Mouse (Mus musculus): ENCODE measurements around the gene Zfp445.
A peak's percentile ranks its signal among the peaks of the same experiment; 100 is the strongest.
"Not testable (repeated sequence)": the region's sequence is repeated elsewhere in the genome, so short reads cannot be mapped to it uniquely, and the experiment has no call there.

The Zfp445 gene

DNA sequence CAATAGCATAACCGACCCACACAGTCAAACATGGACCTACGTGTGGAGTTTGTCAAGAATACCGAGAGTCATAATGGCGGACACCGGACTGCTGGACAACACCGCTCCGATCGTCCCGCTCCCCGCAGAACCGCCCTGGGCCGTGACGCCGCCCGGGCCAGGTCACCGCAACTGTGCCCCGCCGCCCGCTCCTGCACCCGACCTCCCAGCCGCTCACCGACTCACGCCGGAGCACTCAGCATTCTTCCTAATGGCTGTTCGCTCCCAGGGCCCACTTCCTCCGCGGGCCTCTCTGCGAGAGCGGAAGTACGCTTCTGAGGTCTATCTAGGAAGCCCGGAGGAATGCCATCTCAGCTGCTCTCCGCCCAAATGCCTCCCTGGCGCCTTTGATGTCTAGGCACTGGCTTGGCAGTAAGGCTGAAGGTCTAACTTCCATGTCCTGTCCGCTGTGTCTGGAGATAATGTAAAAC, at the start of gene Zfp445:
Gene Zfp445, minus strand, starts transcription at position 310 of the 470 bp plus-strand sequence.
- DNase-seq, result peak; percentile 80

DNA sequence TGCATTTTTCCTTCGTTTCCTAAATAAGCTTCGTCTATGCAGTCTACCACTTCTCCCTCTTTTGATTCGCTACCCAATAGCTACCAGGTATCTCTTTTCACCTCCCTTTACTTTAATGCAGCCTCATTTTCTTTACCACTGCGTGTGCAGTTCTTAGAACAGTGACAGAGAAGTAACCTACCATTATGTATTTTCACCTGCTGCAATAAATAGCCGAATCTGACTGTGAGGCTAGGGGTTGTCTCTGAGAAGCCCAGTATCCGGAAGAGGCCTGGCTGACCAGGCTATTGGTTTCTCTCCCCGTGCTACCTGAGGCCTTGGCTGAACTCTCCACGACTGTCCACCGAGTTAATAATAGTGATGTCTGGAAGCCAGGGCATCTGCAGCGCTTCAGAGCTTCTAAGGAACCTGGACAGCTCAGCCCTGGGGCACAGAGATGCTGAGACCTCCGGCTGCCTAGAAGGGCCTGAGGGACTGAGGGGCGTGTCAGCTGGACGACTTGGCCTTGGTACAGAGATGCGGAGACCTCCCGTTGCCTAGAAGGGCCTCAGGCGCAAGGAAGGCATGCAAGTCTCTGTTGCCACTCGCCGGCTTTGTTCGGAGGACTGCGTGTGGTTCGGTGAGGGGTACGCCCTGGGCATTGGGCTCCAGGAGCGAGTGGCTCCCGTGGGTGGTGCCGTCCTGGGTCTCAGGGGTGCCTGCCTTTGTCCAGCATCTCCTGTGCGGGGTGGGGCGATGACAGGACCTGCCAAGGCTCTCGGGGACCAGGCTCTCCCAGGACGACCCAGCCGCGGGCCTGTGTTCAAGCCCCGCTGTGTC, 37.1 kb upstream of the Zfp445 start:
- DNase-seq, result peak; percentile 13

DNA sequence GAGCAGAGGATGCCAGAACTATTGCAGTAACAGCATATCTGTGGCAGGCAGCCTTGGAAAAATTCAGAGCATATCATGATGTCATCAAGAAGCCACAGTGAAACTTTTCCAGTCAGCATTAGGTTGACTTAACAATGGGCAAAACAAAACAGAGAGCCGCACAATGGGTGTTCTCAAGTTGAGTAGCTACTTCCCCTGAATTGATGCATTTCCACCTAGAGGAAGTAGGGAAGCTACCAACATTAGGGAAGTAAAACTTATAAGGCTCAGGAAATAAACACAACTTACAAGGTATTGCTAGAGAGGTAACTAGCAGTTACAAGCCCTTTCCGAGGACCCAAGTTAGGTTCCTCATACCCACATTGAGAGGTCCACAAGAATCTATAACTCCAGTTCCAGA, 35.2 kb upstream of the Zfp445 start:
- no peak for DNase-seq

DNA sequence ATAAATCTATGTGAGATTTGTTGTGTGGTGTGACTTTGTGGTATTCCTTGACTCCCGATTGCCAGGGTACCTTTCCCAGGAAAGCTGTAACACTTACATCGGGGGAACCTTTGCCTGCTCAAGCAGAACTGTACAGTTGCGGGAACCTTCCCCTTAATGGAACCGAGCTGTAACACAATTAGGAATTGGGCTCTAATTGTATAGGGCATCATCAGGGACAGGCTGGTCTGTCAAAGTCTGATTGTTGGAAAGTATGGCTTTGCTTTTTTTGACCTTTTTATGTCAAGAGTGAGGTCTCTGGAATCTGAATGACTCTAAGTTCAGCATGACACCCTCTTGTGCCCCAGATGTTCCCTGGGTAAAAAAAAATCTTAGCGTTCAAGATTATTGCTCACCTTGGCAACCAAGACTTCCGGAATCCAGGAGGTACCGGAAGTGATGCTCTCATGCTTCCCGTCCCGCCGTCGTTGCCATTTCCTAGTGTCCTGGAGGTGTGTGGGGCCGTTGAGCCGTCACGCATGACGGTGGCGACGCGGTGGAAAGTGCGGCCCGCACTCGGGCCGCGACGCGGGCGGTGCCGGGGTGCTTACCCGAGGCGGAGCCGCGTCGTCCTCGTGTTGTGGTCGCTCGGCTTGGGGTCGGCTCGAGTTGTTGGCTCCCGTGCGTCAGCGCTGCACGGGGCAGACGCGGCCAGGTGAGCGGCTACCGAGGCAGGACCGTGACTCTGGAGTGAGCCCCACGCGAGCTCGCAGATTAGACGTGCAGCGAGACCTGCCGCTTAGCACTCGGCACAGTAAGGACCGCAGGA, 20.8 kb upstream of the Zfp445 start:
- peak; percentile 71 for DNase-seq

DNA sequence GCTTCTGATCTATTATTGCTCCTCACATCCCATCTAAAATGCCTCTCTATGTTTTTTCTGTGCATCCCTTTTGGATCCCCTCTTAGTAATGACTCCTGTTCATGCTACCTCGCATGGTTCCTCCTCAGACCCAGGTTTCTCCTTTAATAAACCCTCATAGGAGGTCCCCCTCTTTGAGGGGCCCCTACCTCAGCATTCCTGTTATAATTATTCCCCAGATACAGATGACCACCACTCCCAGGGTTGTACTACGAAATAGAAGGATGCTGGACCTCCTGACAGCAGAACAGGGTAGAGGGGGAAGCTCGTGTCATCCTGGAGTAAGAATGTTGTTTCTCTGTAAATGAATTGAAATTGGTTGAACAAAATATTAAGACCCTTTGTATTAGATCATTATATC, 19.6 kb upstream of the Zfp445 start, which contains the start of gene Zkscan7:
Gene Zkscan7, plus strand, starts transcription at position 301 of the 400 bp plus-strand sequence.
- DNase-seq, result no peak

DNA sequence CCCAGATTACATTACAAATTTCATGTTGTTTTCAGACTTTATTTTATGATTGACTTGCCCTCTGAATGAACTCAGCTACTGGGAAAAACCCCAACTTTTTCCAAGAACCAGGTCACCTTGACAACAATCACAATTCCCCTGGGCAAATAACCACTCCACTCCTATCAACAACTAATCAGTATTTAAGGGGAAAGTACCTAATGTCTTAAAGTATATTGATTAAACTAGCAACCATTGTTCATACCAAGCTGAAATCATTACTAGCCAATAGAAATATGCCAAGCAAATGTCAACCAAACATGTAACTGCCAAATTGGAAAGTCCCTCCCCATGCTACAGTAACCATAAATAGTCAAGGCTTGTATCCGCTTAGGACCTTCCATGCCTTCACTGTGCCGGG, 9.3 kb upstream of the Zfp445 start:
- DNase-seq, result no peak

DNA sequence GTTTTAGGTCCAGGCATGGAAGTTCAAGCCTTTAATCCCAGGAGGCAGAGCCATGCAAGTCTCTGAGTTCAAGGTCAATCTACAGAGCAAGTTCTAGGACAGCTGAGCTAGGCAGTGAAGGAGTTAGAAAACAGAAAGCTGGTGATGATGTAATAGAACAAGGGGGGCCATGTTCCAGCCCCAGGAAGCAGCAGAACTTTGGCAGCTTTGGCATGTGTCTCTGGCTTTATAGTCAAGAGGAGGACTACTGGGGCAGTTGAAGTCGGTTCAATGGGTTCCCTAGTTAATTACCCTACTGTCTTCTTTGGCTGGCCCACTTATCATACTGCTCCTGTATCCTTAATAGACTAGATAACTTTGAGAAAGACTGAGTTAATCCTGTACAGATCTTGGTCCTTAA, 8.8 kb upstream of the Zfp445 start:
- no peak for DNase-seq

DNA sequence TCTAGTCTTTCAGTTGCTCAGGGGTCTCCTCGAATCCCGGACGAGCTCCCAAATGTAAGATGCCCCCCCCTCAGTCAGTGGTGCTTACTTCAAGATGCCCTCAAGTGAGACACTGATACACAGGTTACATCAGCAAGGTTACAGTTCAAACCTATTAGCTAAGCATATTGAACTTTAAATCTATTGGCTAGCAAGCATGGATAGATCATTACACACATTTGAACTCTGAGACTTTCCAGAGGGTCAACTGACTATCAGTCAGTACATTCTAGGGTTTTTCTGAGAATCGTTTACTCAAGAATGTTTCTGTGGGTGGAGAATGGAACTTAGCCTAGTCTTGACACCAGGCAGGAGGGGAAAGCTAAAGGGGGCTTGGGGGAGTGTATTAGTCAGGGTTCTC, 6.8 kb upstream of the Zfp445 start:
- DNase-seq, result no peak

DNA sequence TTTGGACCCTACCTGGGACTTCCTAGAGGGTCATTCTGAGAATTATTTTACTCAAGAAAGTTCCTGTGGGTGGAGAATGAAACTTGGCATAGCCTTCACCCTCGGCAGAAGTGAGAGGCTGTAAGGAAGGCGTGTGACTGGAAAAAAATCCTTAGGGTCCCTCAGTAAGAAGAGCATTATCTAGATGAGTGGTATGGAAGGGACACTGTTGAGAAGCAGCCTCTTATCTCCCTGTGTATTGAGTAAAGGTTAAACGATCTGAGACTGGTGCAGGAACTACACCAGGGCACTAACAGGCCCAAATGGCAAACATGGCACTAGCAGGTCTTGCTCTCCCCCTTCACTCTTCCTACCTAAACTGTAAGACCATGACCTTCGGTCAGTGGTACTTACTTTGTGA, 386 bp upstream of the Zfp445 start:
- no peak for DNase-seq

DNA sequence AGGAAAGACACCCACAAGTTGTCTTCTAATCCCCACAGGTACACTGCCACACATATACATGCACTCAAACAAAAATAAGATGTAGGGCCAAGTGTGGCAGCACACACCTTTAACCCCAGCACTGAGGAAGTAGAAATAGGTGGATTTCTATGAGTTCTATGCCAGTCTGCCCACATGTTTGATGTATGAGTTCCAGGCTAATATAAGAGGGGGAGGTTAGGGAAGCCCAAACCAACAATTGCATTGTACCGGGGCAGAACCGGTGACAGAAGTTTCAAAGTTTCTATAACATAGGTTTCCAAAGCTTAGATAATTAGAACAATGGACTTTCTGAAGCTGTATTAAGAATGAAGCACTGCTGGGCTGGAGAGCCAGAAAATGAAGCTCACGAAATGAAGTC, 958 bp downstream of the Zfp445 start:
- no peak for DNase-seq

DNA sequence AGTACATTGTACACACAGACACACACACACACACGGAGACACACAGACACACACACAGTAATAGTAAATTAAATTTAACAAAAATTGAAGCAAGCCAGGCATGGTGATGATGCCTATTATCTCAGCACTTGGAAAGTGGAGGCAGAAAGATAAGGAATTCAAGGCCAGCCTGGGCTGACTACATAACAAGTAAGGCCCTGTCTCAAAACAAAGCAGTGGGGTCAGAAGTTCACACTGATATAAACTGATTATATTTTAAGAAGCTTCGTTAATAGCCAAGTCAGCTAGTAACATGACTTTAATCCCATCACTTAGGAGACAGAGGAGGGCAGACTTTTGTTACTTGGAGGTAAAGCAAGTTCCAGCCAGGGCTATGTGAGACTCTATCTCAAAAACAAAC, 2.1 kb downstream of the Zfp445 start:
- no peak for DNase-seq

DNA sequence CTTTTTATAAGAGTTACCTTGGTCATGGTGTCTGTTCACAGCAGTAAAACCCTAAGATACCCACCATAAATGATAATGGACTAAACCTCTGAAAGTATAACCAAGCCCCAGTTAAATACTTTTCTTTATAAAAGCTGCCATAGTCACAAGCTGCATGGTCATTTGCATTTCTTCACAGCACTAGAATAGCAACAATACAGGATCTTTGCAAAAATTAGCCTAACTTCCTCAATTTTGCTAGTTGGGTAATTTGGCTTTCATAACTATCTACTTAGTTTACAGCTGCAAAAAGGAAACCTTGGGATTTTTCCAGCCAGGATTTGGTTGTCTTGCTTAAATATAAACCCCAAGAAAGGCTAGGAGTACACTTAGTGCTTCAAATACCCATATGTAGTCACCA, 5.1 kb downstream of the Zfp445 start:
- DNase-seq, result no peak

DNA sequence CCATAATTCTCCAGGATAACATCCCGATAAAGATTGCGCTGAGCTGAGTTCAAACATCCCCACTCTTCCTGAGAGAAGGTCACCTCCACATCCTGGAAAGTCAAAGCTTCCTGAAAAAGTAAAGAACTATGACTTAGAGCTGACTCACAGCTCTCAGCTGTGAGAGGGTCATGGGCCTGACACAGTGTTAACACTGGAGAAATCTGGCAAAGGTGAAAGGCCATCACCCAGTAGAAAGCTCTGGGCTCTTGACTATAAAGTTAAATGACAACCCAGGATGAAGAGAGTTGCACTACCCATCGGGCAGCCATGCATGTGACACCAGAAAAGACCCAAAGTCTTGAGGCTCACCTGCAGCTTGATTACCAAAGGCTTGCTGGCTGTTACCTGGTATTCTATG, 9.1 kb downstream of the Zfp445 start:
- DNase-seq, result no peak

DNA sequence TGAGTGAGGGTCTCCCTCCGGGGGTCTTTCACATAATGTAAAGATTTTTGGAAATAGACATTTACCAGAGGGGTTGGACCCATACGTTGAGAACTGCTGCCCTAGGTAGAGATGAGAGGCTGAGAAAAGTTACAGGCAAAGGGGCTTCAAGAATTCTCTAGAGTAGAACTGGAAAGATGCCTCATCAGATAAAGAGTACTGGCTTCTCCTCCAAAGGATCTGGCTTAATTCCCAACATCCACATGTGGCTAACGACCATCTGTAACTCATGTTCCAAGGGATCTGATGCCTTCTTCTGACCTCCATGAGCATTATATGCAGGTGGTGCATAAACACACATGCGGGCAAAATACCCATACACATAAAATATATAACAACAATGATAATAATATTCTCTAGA, 10.2 kb downstream of the Zfp445 start:
- no peak for DNase-seq

DNA sequence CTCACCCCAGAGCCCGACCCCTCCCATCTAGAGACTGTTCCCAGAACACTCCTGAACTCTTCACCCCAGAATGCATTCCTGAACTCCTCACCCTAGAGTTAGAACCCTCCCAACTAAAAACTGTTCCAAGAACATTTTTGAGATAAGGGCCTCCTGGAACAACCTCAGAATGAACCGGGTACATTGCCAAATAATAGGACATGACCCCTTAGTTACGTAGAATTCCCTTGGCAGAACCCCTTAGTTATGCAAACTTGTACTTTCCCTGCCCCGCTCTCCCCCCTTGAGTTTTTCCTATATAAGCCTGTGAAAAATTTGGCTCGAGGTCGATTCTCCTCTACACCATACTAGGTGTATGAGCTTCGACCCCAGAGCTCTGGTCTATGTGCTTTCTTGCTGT, 10.7 kb downstream of the Zfp445 start:
- not testable (repeated sequence) for DNase-seq

DNA sequence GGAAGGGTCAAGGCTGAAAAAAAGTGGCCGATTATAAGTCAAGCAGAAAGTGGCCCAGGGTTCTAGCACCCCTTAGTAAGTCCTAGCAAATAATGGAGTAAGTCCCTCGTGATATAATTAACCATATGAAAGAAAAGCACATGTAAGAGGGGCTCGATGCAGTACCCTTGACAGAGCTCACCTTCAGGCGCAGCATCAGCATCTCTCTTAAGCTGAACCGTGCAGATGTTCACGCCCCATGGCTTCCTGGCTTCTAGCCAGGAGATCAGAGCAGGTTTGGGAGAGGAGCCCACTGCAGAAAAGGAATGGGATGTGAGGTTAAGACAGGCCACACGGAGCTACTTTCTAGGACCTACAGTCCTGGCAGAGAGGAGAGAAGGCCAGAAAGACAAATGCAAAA, 11.3 kb downstream of the Zfp445 start:
- no peak for DNase-seq

DNA sequence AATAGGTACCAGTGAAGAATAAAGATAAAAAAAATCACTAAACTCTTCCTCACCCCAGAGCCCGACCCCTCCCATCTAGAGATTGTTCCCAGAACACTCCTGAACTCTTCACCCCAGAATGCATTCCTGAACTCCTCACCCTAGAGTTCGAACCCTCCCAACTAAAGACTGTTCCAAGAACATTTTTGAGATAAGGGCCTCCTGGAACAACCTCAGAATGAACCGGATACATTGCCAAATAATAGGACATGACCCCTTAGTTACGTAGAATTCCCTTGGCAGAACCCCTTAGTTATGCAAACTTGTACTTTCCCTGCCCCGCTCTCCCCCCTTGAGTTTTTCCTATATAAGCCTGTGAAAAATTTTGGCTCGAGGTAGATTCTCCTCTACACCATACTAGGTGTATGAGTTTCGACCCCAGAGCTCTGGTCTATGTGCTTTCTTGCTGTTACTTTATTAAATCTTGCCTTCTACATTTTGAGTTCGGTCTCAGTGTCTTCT, 17.9 kb downstream of the Zfp445 start:
- DNase-seq, result not testable (repeated sequence)

DNA sequence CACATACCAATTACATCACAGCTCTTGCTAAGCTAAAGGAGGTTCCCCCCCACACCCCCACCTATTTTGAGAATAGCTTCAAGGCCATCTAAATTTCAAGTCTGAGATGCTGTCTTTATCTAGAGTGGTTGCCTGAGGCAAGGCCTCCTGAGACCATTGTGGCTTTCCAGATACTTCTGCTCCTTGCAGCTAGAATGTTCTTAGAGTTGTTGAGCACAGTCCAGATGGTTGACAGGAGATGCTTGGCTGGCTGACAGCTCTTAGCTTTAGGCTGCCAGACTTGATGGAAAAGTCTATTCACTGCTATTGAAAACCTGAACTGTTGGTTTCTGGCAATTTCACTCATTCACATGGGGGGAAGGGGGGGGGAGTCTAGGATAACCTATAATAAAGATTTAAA, 19.6 kb downstream of the Zfp445 start:
- no peak for DNase-seq

DNA sequence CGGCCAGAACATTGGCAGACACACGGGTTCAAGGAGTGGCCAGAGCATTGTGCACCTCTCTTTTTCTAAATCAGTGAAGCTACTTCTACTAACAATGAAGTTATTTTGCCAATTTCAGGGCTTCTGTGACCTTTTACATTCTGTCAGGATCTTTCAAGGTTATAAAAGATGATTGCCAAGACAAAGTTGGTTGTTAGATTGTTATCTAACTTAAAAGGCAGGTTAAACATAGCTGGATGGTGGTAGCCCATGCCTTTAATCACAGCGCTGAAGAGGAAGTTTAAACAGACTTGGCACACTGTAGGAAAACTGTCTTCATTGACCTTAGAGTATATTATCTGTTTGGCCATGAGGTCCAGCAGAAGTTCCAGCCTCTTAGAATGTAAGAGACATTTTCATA, 20.2 kb downstream of the Zfp445 start:
- DNase-seq, result no peak

DNA sequence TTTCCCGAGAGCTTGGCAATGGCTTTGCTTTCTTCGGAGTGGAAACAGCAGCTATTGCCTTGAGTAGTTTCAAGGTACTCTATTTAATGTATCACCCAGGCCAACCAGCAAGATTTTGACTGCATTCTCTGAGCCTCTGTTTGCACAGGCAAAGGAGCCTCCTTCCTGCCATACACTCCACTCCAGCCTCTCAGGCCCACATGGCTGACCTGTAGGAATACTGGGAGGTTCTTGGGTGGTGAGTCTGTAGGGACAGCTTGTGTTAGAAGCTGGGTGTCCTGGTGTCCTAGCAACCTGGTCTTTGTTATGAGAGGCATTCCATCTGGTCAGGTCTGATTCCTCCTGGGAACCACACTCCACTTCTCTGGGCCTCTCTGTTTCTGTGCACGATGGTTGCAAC, 22.0 kb downstream of the Zfp445 start, which contains the start of gene Gm35549:
Gene Gm35549, minus strand, starts transcription at position 276 of the 400 bp plus-strand sequence.
- DNase-seq, result no peak

DNA sequence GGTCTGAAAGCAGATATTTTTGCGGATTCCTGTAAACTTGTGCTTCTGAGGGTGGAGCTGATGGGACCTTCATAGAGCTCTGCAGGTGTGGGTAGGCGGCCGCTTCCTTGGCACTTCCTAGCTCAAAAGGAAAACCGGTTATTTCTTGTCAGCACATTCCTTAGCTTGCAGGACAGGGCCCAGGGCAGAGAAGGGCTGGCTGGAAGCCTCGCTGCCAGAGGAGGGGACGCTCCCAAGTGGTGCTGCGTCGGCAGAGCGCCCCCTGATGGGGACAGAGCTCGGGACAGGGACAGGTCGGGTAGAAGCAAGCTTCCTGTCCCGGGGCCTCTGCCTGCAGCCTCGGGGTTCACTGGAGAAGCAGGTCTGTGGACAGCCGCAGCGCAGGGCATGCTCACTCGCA, 28.1 kb downstream of the Zfp445 start:
- DNase-seq, result peak; percentile 71

DNA sequence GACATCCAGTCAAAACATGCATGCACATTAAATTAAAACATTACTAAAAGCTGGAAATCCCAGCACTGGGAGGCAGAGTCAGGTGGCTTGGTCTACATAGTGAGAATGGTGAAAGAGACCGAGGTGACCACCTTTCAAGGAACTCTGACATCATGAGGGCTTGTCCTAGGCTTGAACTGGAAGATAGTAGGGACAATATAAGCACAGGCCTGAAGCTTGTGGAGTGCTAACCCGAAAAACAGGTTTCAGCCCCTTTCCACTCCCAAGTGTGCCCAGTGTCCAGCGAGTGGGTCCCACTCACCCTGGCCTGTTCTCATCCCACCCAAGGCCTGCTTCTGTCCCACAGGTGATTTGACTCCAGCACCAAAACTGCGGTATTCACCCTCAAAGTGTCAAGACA, 28.6 kb downstream of the Zfp445 start:
- DNase-seq, result no peak

DNA sequence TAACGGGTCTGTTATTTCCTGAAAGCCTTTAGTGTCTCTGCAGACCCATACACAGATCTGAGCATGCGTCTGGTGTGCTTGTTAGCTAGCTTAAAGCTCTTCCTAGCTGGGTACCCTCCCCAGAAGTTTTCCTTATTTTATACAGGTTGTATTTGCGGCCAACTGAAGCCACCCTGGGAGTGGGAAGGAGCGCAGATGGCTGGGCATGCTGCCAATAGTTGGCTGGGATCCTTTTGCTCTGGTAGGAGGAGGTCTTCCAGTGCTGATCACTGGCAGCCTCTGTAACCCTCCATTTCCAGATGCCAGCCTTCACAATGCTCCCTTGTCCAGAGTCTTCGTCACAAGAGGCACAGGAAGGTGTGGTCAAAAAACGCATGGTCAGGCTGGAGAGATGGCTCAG, 29.0 kb downstream of the Zfp445 start:
- DNase-seq, result no peak

DNA sequence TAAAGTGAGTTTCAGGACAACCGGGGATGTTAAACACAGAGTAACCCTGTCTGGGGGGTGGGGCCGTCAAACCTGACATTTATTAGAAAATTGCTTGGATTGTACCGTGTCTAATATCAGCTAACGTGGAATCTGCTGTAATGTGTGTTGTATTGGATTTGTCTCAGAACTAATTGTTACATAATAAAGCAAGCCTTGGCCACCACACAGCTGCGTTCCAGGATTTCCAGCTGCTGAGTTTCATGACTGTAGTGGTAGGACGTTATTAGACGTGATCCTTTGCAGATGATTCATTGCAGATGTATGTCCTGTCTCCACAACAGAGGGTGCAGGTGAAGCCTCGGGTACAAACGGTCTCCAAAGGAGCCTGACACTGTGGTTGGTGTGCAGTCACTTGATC, 29.7 kb downstream of the Zfp445 start:
- no peak for DNase-seq

Measured in thymus, postnatal 4 days (tissue).